ENCODE assay signal across 8 mouse cellular contexts in genomic region chr9:64281781-64282178, GRCm38 (mm10). TPM values are rescaled to one million over a fixed set of nuclear protein-coding genes. Genes with fewer than 3 reads are reported as not detected.
DNase-seq lines count a peak whose midpoint lies in the region; ATAC-seq and TF ChIP-seq lines count a peak whose summit lies in the region.

No protein-coding gene starts in this region.

- peak; percentile 91 for ATAC-seq in forebrain, embryonic 14.5 days

- no peaks in the 10 kb centered on the region for H3K36me3 ChIP-seq in heart, embryonic 10.5 days
- H3K36me3 ChIP-seq in E14TG2a.4 (ENCODE audit: insufficient read depth, low read length), result peaks cover 32% of the 10 kb centered on the region
- no peaks in the 10 kb centered on the region for H3K36me3 ChIP-seq in forebrain, embryonic 14.5 days (ENCODE audit: control insufficient read depth, insufficient read depth, low read length)
- no peaks in the 10 kb centered on the region for H3K36me3 ChIP-seq in macrophage (ENCODE audit: inconsistent target)

- peaks cover 47% of the 10 kb centered on the region for H3K79me2 ChIP-seq in macrophage (ENCODE audit: inconsistent target)

- peak overlapping the region; percentile 60 for H3K4me2 ChIP-seq in forebrain, embryonic 14.5 days (ENCODE audit: low read length)

- H3K27me3 ChIP-seq in heart, embryonic 10.5 days (ENCODE audit: insufficient read depth, poor library complexity, severe bottlenecking), result no peaks in the 10 kb centered on the region
- no peaks in the 10 kb centered on the region for H3K27me3 ChIP-seq in E14TG2a.4 (ENCODE audit: insufficient read depth, low read length)
- no peaks in the 10 kb centered on the region for H3K27me3 ChIP-seq in forebrain, embryonic 14.5 days (replicated peaks; ENCODE audit: control insufficient read depth, insufficient read depth, low read length)

- peak overlapping the region; percentile 95 for H3K9ac ChIP-seq in forebrain, embryonic 14.5 days (ENCODE audit: low read length)

- peaks cover 9% of the 10 kb centered on the region for H3K4me1 ChIP-seq in heart, embryonic 10.5 days
- H3K4me1 ChIP-seq in E14TG2a.4 (replicated peaks; ENCODE audit: low read depth, low read length), result peaks cover 47% of the 10 kb centered on the region
- peaks cover 4% of the 10 kb centered on the region; the same call in 1 of the 2 replicates for H3K4me1 ChIP-seq in forebrain, embryonic 14.5 days (ENCODE audit: control insufficient read depth, insufficient read depth, low read length)

- peak overlapping the region; percentile 98 for H3K27ac ChIP-seq in heart, embryonic 10.5 days
- H3K27ac ChIP-seq in forebrain, embryonic 14.5 days (ENCODE audit: low read depth, low read length), result peak overlapping the region; percentile 88
- H3K27ac ChIP-seq in macrophage, result peak overlapping the region; percentile 49

- WGBS in heart, embryonic 10.5 days, result under 1% methylated on average over 24 of the region's 24 CpGs
- under 1% methylated on average over 24 of the region's 24 CpGs for WGBS in forebrain, embryonic 14.5 days
- 0% methylated on average over 24 of the region's 24 CpGs for WGBS in macrophage (ENCODE audit: missing documents)

- DNase-seq in heart, embryonic 10.5 days (ENCODE audit: low spot score), result no peak
- DNase-seq in heart, adult 9 months (ENCODE audit: low spot score in 2 of 2), result no peak
- DNase-seq in forebrain, embryonic 14.5 days (ENCODE audit: low spot score), result no peak
- DNase-seq in ovary, postnatal 10 days (ENCODE audit: low spot score), result no peak
- no peak for DNase-seq in thymus, postnatal 25 days
- DNase-seq in cerebellum, adult 18-20 months, result no peak

- no peak for TF ChIP-seq CTCF in E14TG2a.4 (conservative IDR thresholded peaks at IDR 0.05; ENCODE audit: low read length)

- peak overlapping the region; percentile 85 for H3K4me3 ChIP-seq in heart, embryonic 10.5 days
- H3K4me3 ChIP-seq in E14TG2a.4 (replicated peaks; ENCODE audit: low read length) (peak overlapping the region; percentile 96), macrophage (ENCODE audit: inconsistent target) (peak overlapping the region; percentile 70)
- H3K4me3 ChIP-seq in forebrain, embryonic 14.5 days (ENCODE audit: low read depth, low read length), result peak overlapping the region; percentile 78

- H3K9me3 ChIP-seq in heart, embryonic 10.5 days, result no peaks in the 10 kb centered on the region
- no peaks in the 10 kb centered on the region for H3K9me3 ChIP-seq in E14TG2a.4 (ENCODE audit: low read length)
- H3K9me3 ChIP-seq in forebrain, embryonic 14.5 days (replicated peaks; ENCODE audit: control insufficient read depth, low read length), result no peaks in the 10 kb centered on the region

RNA-seq across cellular contexts. Expression of gene Tipin, which starts 0.4 kb away (rescaled TPM):
- 170 and 220 TPM in 2 replicates for polyA plus RNA-seq in heart, embryonic 10.5 days (2016; fragmentation: Nextera tagmentation; extraction: Ambion mirVana)
- 154 and 174 TPM in 2 replicates for polyA plus RNA-seq in forebrain, embryonic 14.5 days (2014; fragmentation: Nextera tagmentation; extraction: Ambion mirVana)
- total RNA-seq in macrophage (2018; cell fraction: chromatin; rRNA removed), result 10 to 100 TPM in 6 of 26 experiments, 1 to 10 TPM in 18, under 1 TPM in 2; 0.75 to 15.9 (median 6.6) TPM
- total RNA-seq in macrophage (2018; cell fraction: cytosol; rRNA removed), result 10 to 100 TPM in 23 of 26 experiments, 1 to 10 TPM in 3; 5.9 to 20.1 (median 13.4) TPM
- 10 to 100 TPM in 7 of 26 experiments, 1 to 10 TPM in 19; 2.1 to 27.6 (median 5.8) TPM for total RNA-seq in macrophage (2018; cell fraction: nucleus; rRNA removed)
- 13.3 to 77.2 TPM (median 22.0 TPM) in 3 replicates for polyA plus RNA-seq in macrophage (2018)

RNA-seq across cellular contexts. Expression of gene Map2k1, which starts 28.3 kb away (rescaled TPM):
- 108 and 118 TPM in 2 replicates for polyA plus RNA-seq in heart, embryonic 10.5 days (2016; fragmentation: Nextera tagmentation; extraction: Ambion mirVana)
- polyA plus RNA-seq in forebrain, embryonic 14.5 days (2014; fragmentation: Nextera tagmentation; extraction: Ambion mirVana), result 42.2 and 50.7 TPM in 2 replicates
- total RNA-seq in macrophage (2018; cell fraction: chromatin; rRNA removed), result 100 to 1,000 TPM in 10 of 26 experiments, 10 to 100 TPM in 16; 62.8 to 282 (median 92.4) TPM
- total RNA-seq in macrophage (2018; cell fraction: cytosol; rRNA removed), result 100 to 1,000 TPM in 12 of 26 experiments, 10 to 100 TPM in 14; 64.2 to 132 (median 94.7) TPM
- total RNA-seq in macrophage (2018; cell fraction: nucleus; rRNA removed), result 100 to 1,000 TPM in 14 of 26 experiments, 10 to 100 TPM in 12; 46.5 to 207 (median 104) TPM
- 30.9 to 88.8 TPM (median 78.1 TPM) in 3 replicates for polyA plus RNA-seq in macrophage (2018)

RNA-seq across cellular contexts. Expression of gene Uchl4, which starts 46.8 kb away (rescaled TPM):
- polyA plus RNA-seq in heart, embryonic 10.5 days (2016; fragmentation: Nextera tagmentation; extraction: Ambion mirVana), result 3.2 TPM in 2 replicates
- 1.7 and 2.2 TPM in 2 replicates for polyA plus RNA-seq in forebrain, embryonic 14.5 days (2014; fragmentation: Nextera tagmentation; extraction: Ambion mirVana)
- not detected for total RNA-seq in macrophage (2018; cell fraction: chromatin; rRNA removed)
- total RNA-seq in macrophage (2018; cell fraction: cytosol; rRNA removed), result under 1 TPM in 3 of 26 experiments, not detected in 23; 0.05 to 0.15 (median 0.12) TPM
- not detected for total RNA-seq in macrophage (2018; cell fraction: nucleus; rRNA removed)
- 0.13 TPM in 1 of 3 replicates, not detected in the others for polyA plus RNA-seq in macrophage (2018)

RNA-seq across cellular contexts. Expression of gene Dis3l, which starts 59.3 kb away (rescaled TPM):
- polyA plus RNA-seq in heart, embryonic 10.5 days (2016; fragmentation: Nextera tagmentation; extraction: Ambion mirVana), result 20.0 and 23.2 TPM in 2 replicates
- polyA plus RNA-seq in forebrain, embryonic 14.5 days (2014; fragmentation: Nextera tagmentation; extraction: Ambion mirVana), result 22.5 and 24.7 TPM in 2 replicates
- total RNA-seq in macrophage (2018; cell fraction: chromatin; rRNA removed), result 10 to 100 TPM in 17 of 26 experiments, 1 to 10 TPM in 9; 5.1 to 22.2 (median 11.4) TPM
- total RNA-seq in macrophage (2018; cell fraction: cytosol; rRNA removed), result 10 to 100 TPM in 25 of 26 experiments, 1 to 10 TPM in 1; 9.8 to 17.5 (median 15.0) TPM
- total RNA-seq in macrophage (2018; cell fraction: nucleus; rRNA removed), result 10 to 100 TPM in 16 of 26 experiments, 1 to 10 TPM in 10; 5.9 to 20.3 (median 11.6) TPM
- 13.3 to 16.9 TPM (median 14.4 TPM) in 3 replicates for polyA plus RNA-seq in macrophage (2018)
